Mouse (Mus musculus) inflammation-experienced regulatory T-cells, adult 6 months (primary cell): Measurements from ENCODE around the gene Ubox5. TPM values are rescaled to one million over a fixed set of nuclear protein-coding genes. Genes with fewer than 3 reads are reported as not detected.

Experiments used
- ATAC-seq: one replicate; pipeline ENCODE4 v1.8.0; 2017
- polyA plus RNA-seq, 3 experiments: library from polyadenylated mRNA; unstranded; fragments of 100-300 nt; shearing (Covaris generic); gene quantifications; one replicate each; pipeline ENCODE4 v1.2.1; 2017

The Ubox5 gene
- polyA plus RNA-seq, 3 experiments from 2014 or later = 8.0 to 11.1 (median 10.6) TPM

- ATAC-seq = no peak
These were observed 4.3 kb upstream of the Ubox5 start for GRCm38 (mm10) chr2:130634006-130634738.

- no peak for ATAC-seq
These were observed 3.2 kb upstream of the Ubox5 start for GRCm38 (mm10) chr2:130632887-130633675.

GRCm38 (mm10) chr2:130632416-130632815 lies 2.6 kb upstream of the Ubox5 start:
- no peak for ATAC-seq

GRCm38 (mm10) chr2:130629080-130629838 lies 579 bp downstream of the Ubox5 start:
- peak; percentile 23 for ATAC-seq

GRCm38 (mm10) chr2:130628424-130628823 lies 1.4 kb downstream of the Ubox5 start:
- ATAC-seq = no peak

GRCm38 (mm10) chr2:130618972-130619371 lies 10.9 kb downstream of the Ubox5 start:
- ATAC-seq = no peak

GRCm38 (mm10) chr2:130613091-130613490 lies 16.7 kb downstream of the Ubox5 start:
- no peak for ATAC-seq

- no peak for ATAC-seq
These were observed 27.6 kb downstream of the Ubox5 start for GRCm38 (mm10) chr2:130602195-130602594.

GRCm38 (mm10) chr2:130598399-130598798 lies 31.4 kb downstream of the Ubox5 start:
- ATAC-seq = no peak

GRCm38 (mm10) chr2:130597601-130598010 lies 32.2 kb downstream of the Ubox5 start:
- no peak for ATAC-seq

GRCm38 (mm10) chr2:130595596-130595995 lies 34.2 kb downstream of the Ubox5 start:
- no peak for ATAC-seq

- no peak for ATAC-seq
These were observed 38.8 kb downstream of the Ubox5 start for GRCm38 (mm10) chr2:130591016-130591415.

GRCm38 (mm10) chr2:130589761-130590160 lies 40.1 kb downstream of the Ubox5 start:
- no peak for ATAC-seq

- no peak for ATAC-seq
These were observed 40.7 kb downstream of the Ubox5 start for GRCm38 (mm10) chr2:130589157-130589556.

- no peak for ATAC-seq
These were observed 41.5 kb downstream of the Ubox5 start for GRCm38 (mm10) chr2:130588373-130588772.

GRCm38 (mm10) chr2:130586016-130586415 lies 43.8 kb downstream of the Ubox5 start:
- no peak for ATAC-seq

GRCm38 (mm10) chr2:130583902-130584560 lies 45.8 kb downstream of the Ubox5 start:
- ATAC-seq = no peak

- no peak for ATAC-seq
These were observed 47.3 kb downstream of the Ubox5 start, which contains the start of gene Avp for GRCm38 (mm10) chr2:130582552-130582951. Avp (minus strand) TSS chr2:130582554.

GRCm38 (mm10) chr2:130581201-130581600 lies 48.6 kb downstream of the Ubox5 start:
- ATAC-seq = no peak

- no peak for ATAC-seq
These were observed 50.0 kb downstream of the Ubox5 start for GRCm38 (mm10) chr2:130579791-130580190.

- peak; percentile 60 for ATAC-seq
These were observed 51.7 kb downstream of the Ubox5 start for GRCm38 (mm10) chr2:130578148-130578547.

GRCm38 (mm10) chr2:130577632-130578031 lies 52.2 kb downstream of the Ubox5 start:
- peak; percentile 42 for ATAC-seq
